Mouse (Mus musculus): ENCODE measurements around the gene Hcfc1r1. TPM values are rescaled to one million over a fixed set of nuclear protein-coding genes. Genes with fewer than 3 reads are reported as not detected.
A peak's percentile ranks its signal among the peaks of the same experiment; 100 is the strongest.

Gene Hcfc1r1
- total RNA-seq (2021): 100 to 1,000 TPM; 110 to 118 TPM
- long read RNA-seq, experiment 1, transcript Hcfc1r1-201 (3 exons, 946 nt): major isoform, 20 of 45 reads
- long read RNA-seq, experiment 1, partial matches to known transcripts: 21 of 45 reads
- long read RNA-seq, experiment 1, other reads (novel, unspliced or antisense): 4 of 45 reads
- long read RNA-seq, experiment 2, transcript Hcfc1r1-201 (3 exons, 946 nt): major isoform, 25 of 56 reads
- long read RNA-seq, experiment 2, partial matches to known transcripts: 22 of 56 reads
- long read RNA-seq, experiment 2, other reads (novel, unspliced or antisense): 8 of 56 reads

DNA sequence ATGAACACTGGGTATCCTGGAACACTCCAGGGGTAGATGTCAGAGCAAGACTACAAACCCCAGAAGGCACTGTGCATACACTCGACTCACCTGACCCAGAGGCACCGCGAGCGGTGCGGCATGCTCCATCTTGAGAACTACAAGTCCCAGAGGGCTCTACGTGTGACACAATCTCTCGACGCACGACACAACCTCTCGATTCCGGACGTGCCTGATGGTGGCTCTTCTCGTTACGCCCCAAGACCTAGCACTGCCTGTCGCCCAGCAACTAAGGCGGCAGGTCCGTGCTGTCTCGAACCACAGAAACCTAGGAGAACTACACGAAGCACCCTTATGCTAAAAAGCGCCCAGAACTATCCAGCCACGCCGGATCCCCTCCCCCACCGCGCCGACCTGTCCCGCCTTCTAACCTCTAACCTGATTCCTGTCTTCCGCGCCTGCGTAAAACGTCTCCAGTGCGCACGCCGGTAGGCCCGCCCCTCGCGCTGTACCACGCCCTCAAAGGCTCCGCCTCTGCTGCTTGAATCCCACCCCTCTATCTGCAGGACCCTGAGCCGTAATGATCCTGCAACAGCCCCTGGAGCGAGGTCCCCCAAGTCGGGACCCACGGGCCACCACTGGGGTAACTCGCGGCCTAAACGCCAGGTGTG lies at the start of gene Hcfc1r1, which contains the start of gene Thoc6:
Hcfc1r1 (plus strand) TSS at position 173 of the 650 bp plus-strand sequence.
Thoc6 (minus strand) TSS at position 459 of the 650 bp plus-strand sequence.
- DNase-seq (ENCODE audit: low spot score in 2 of 2): peak; percentile 89 to 97
- Histone ChIP-seq H3K27ac (peak within 1 kb of the TSS; percentile 97), H3K4me3 (peak within 1 kb of the TSS; percentile 90)
- no peak for TF ChIP-seq CTCF (conservative IDR thresholded peaks at IDR 0.05)

DNA sequence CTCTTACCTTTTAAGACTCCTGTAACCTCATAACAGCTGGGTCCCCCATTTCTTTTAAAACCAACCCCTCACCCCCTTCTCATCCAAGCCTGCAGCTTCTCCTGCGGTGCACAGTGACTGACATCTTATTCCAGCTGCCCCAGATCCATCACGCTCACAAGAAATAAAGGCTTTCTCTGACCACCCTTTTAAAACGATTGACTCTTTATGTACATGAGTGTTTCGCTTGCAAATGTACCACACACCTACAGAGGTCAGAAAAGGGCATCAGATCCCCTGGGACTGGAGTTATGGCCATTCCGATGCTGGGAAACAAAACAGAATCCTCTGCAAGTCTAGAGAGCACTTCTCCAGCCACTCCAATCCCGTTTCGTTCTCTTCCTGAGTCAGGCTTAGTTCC lies 45.6 kb upstream of the Hcfc1r1 start:
- no peak overlapping the region for H3K27ac ChIP-seq
- H3K4me3 ChIP-seq: no peak overlapping the region
- no peak for DNase-seq (ENCODE audit: low spot score in 2 of 2)
- TF ChIP-seq CTCF (conservative IDR thresholded peaks at IDR 0.05): no peak

DNA sequence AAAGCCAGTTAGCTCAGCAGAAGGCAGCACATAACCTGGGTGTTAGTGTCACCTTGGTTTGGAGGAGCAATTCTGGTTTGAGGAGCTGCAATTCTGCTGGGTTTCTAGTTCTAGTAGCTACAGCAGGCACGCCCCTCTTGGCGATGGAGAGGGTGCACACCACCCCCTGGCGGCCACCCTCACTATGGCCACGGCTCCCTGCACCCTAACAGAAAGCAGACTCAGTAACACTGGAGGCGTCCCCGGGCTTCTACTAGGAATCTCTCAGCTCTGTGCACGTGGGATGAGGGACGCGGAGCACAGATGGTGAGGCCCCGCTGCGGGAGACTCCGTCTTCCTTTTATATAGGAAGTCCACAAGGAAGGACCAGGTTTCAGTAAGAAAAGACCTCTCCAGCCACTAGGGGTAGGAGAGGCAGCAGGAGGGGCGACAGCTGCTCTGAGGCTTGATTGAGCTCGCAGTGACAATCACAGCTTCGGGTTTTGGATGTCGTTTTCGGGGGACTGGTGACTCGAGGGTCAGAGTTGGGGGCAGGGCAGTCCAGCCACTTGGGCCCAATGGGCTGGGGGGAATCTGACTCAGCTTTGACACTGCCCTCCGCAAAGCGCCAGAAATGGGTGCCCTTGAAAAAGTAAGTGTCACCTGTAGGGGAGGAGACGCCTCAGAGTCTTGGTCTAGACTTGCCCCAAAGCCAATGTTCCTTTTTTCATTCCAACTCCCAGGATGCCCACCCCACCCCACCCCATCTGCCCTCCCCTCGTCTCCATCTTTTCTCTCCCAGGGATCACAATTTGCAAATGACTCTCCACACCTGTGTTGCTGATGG lies 43.0 kb upstream of the Hcfc1r1 start:
- Histone ChIP-seq H3K27ac (no peak overlapping the region), H3K4me3 (peak overlapping the region; percentile 38; the same call in 1 of the 2 replicates)
- DNase-seq (ENCODE audit: low spot score in 2 of 2): peak; percentile 77 to 89
- TF ChIP-seq CTCF (conservative IDR thresholded peaks at IDR 0.05): peak; percentile 96

DNA sequence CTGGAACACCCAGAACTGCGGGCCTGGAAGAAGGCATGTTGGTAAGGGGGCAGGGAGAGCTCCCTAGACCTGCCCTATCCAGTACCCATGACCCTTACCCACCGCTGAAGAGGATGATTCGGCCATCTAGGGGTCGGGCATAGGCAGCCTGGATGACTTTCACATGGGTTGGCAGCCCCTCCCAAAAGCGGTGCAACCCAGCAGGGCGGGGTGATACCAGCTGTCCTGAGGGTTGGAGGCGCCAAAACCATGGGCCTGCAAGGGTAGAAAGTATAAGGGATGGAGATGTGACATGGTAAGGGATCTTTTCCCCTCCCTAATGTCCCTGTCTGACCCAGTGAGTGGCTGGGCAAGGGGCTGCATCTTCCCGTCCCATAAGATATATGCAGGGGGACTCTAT lies 42.2 kb upstream of the Hcfc1r1 start:
- TF ChIP-seq CTCF (conservative IDR thresholded peaks at IDR 0.05): no peak
- Histone ChIP-seq H3K27ac (no peak overlapping the region), H3K4me3 (no peak overlapping the region)
- DNase-seq (ENCODE audit: low spot score in 2 of 2): no peak

DNA sequence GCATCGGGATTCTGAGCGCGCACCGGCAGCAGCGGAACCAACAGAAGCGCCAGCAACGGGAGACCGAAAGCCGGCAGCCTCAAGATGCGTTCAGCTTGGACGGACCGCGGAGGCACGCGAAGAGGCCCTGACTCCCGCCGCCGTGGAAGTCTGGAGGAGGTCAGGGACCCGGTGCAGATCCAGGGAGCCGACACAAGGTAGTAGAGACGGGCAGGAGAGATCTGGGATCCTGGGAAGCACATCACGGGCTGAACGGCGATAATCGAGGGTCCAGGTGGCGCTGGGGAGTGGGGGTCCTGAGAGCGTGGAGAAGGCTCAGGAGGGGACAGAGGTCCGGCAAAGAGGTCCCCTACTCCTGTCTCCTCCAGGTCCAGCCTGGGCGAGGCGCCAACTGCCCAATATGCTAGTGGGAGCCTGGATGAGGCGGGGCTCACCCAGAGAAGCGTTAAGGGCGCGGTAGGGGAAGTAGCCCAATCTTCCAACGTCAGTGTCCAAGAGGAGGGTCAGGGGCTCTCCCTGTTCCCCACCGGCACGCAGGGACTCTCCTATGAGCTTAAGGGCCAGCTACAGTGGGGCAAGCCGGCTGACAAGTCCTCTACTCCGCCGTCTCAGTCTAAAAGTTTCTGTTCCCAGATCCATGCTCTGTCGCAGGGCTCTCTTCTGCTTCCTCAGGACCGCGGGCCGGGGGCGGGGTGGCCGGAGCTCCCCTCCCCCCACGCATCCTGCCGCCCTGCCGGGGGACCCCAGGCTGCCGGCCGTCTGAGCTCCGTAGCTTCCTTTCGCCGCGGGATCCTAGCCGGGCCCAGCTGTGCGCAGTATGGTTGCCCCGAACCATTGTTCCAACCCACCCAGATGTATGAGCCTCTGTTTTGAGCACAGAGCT lies 28.5 kb upstream of the Hcfc1r1 start, which contains the start of gene Mmp25:
Mmp25 (minus strand) TSS at position 665 of the 883 bp plus-strand sequence.
- no peak for TF ChIP-seq CTCF (conservative IDR thresholded peaks at IDR 0.05)
- H3K27ac ChIP-seq: no peak within 1 kb of the TSS
- no peak for DNase-seq (ENCODE audit: low spot score in 2 of 2)
- H3K4me3 ChIP-seq: peak within 1 kb of the TSS; percentile 43

DNA sequence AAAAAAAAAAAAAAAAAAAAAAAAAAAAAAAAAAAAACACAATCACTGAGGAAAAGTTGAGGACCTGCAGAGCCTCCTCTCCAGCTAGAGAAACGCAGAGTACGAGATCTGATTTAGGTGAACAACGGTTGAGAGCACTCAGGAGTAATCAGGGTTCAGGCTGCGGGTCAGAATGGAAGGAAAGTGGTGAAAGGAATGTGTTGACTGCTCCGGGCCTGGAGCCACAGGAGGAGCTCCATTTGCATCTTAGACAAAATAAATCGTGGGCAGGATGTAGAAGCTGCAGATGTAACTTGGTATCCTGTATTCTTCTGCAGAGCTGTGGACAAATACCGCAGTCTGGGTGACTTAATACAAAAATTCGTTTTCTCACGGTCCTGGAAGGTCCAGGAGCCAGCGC lies 27.5 kb upstream of the Hcfc1r1 start:
- H3K27ac ChIP-seq: no peak overlapping the region
- H3K4me3 ChIP-seq: no peak overlapping the region
- TF ChIP-seq CTCF (conservative IDR thresholded peaks at IDR 0.05): no peak
- DNase-seq (ENCODE audit: low spot score in 2 of 2): no peak

DNA sequence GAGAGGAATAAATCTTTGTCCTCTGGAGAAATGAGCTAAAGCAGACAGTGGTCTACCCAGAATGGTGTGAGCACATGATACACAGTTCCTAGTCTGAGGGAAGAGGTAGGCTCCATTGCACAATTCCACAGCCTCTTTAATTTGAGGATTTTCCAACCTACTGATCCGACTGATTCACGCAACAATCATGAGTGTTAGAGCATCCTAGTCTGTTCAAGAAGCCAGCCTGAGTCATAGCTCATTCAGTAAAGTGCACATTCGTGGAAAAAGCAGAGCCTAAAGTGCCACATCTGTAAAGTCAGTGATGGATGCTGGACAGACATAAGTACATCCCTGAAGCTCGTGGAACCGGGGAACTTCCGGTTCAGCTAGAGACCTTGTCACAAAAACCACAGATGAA lies 22.0 kb upstream of the Hcfc1r1 start:
- TF ChIP-seq CTCF (conservative IDR thresholded peaks at IDR 0.05): no peak
- no peak overlapping the region for H3K27ac ChIP-seq

DNA sequence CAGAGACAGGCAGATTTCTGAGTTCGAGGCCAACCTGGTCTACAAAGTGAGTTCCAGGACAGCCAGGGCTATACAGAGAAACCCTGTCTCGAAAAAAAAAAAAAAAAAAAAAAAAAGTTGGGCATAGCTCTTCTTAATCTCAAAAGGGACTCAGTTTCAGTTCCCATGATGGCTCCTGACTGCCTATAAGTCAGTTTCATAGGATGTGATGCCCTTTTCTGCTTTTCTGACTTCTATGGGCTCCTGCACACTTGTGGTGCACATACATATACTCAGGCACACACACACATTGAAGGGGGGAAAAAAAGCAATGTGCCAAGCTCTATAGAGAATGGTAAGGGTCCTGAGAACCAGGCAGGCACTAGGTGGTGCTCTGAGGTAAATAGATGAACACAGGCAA lies 20.1 kb upstream of the Hcfc1r1 start:
- peak; percentile 19 for TF ChIP-seq CTCF (conservative IDR thresholded peaks at IDR 0.05)
- Histone ChIP-seq H3K27ac (no peak overlapping the region), H3K4me3 (no peak overlapping the region)
- DNase-seq (ENCODE audit: low spot score in 2 of 2): no peak

More for the DNA sequence above, 22.0 kb upstream of the Hcfc1r1 start:
- no peak for DNase-seq (ENCODE audit: low spot score in 2 of 2)
- no peak overlapping the region for H3K4me3 ChIP-seq

DNA sequence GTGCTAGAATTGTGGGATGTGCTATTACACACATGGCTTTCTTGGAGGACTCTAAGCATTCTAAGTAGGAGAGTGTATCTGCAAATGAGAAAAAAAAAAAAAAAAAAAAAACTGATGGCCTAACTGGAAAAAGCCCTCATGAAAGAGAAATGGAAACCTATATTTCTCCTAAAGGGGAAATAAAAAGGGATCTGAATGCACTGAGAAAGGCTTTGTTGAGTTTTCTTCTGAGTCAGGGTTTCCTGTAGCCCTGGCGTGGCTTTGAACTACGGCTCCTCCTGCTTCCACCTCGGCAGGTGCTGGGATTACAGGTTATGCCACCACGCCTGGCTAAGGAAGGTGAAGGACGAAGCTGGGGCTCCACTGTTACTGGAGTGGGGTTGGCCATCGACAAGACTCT lies 19.4 kb upstream of the Hcfc1r1 start:
- H3K27ac ChIP-seq: no peak overlapping the region
- no peak overlapping the region for H3K4me3 ChIP-seq
- DNase-seq (ENCODE audit: low spot score in 2 of 2): no peak
- no peak for TF ChIP-seq CTCF (conservative IDR thresholded peaks at IDR 0.05)

DNA sequence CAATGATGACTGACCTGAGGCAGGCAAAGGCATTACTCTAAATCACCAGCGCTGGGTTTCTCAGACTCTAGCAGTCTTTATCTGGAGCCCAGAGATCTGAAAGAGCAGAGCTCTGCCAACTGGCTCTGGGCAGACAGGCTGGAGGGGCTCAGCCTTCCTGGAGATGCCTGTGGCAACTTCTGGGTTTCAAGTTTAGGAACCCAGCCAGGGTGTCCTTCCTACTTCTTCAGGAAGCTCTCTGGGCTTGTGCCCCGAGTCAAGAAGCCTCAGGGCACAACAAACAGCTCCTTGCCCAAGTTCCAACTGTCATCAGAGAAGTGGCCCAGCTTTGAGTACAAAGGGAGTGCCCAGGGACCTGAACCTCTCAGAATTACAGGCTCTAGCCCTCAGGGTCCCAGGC lies 19.0 kb upstream of the Hcfc1r1 start:
- no peak for TF ChIP-seq CTCF (conservative IDR thresholded peaks at IDR 0.05)
- no peak for DNase-seq (ENCODE audit: low spot score in 2 of 2)
- Histone ChIP-seq H3K27ac (no peak overlapping the region), H3K4me3 (no peak overlapping the region)

DNA sequence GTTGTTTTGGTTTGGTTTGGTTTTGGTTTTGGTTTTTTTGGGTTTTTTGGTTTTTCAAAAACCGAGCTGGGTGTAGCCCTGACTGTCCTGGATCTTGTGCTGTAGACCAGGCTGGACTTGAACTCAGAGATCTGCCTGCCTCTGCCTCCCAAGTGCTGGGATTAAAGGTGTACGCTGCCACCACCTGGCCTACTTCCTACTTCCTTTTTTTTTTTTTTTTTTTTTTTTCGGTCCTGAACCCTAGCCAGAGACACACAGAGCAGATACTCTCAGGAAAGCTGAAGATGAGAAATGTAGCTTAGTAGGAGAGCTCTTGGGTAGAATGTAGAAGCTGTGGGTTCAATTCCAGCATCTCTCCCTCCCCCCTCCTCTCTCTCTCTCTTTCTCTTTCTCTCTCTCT lies 14.9 kb upstream of the Hcfc1r1 start:
- Histone ChIP-seq H3K27ac (no peak overlapping the region), H3K4me3 (no peak overlapping the region)
- no peak for TF ChIP-seq CTCF (conservative IDR thresholded peaks at IDR 0.05)
- DNase-seq (ENCODE audit: low spot score in 2 of 2): no peak
